Mouse (Mus musculus): ENCODE data around the gene Rps19bp1.

The Rps19bp1 gene

DNA sequence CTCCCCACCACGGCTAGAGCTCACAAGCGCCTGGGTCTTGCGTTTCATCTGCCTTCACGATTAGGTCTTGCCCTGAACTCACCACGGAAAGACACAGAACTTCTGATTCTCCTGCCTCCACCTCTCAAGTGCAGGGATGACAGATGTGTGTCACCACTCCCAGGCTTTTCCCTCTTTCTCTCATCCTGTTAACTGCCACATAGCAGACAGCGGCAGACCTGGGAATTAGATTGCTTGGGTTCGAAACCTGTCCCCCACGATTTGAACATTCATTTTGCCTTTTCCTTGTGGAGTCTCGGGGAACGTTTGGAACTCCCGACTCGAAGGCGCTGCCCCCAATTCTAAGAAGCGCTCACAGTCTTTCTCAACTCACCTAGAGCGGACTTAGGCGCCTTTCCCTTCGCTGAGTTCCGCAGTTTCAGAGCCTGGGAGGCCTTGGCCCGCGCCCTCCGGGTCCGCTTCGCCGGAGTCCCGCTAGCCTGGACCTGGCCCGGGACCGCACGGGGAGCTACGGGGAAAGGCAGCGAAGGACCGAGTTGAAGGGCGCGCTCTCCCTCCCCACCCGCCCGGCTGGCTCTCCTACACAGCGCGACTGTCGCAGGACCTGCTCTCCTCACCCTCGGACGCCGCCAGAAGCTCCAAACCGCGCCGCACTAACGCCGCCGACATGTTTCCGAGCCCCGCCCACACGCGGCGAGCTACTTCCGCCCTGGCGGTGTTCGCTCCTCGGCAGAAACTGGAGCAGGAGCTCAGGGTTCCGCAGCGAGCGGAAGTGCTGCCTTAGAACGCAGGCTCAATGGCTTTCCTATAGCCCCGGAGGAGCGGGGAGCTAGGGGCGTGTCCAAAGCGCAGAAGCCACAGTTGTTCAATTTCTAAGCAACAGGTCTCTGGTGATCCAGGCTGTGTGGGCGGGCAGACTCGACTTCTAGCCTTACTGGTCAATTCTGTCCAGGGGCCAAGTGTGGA lies at the start of gene Rps19bp1:
TSS of gene Rps19bp1 (minus strand) at position 706 of the 966 bp plus-strand sequence.
- in situ Hi-C loops (cut with MboI, MseI): no loop called here

- in situ Hi-C loops (cut with MboI, MseI): no loop called here
These were observed 42.0 kb upstream of the Rps19bp1 start for GRCm38 (mm10) chr15:80306146-80306545.

- in situ Hi-C loops (cut with MboI, MseI): no loop called here
These were observed 40.1 kb upstream of the Rps19bp1 start for GRCm38 (mm10) chr15:80304188-80304587.

- in situ Hi-C loops (cut with MboI, MseI): no loop called here
These were observed 39.7 kb upstream of the Rps19bp1 start for GRCm38 (mm10) chr15:80303779-80304178.

DNA sequence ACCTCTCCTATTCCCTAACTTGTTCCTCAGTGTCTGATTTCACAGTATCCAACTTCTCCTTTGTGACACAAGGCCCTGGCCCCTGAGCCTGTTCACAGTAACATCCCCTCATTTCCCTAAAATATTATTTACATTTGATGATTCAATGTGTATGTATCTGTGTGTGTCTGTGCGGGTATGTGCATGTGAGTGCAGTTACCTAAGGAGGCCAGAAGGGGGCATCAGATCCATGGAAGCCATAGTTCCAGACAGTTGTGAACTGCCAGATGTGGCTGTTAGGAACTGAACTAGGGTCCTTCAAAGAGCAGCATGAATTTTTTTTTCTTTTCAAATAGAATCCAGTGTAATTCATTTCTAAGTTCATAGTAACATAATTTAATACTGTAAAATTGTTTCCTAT lies 33.0 kb upstream of the Rps19bp1 start:
- in situ Hi-C loops (cut with MboI, MseI): no loop called here

DNA sequence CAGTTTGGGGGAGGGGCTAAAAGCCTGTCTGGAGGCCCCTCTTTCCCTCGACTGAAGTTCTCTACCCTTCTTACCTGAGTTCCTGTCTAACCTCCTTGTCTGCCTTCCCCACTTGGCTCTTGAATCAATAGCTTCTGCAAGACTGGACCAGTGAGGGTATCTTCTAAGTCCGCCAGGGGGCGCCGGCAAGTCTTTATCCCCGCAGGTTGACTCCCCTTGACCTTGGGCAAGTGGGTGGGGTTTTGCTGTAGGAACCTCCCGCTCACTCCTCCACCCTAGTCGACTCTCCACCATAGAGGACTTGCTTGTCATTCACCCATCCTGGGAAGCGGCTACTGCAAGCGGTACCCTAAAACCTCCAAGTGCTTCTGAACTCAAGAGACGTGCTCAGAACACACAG lies 25.3 kb upstream of the Rps19bp1 start:
- in situ Hi-C loops (cut with MboI, MseI): no loop called here

DNA sequence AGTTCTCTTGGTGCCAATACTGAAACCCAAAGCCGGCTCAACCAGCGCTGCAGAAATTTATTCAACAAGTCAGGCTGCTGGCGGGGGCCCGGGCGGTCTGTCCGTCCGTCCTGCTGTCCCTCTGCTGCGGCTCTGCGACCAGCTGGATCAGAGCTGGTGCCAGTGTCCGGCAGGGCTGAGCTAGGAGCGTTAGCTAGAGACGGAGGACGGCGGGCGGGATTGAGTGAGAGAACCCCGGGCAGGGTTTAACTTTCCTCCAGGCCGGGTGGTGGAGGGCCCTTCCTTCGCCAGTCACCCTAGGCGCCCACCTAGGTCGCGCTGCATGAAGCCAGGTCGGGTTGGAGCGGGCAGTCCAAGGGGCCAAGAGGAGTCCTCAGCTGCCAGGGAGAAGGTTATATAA lies 23.9 kb upstream of the Rps19bp1 start:
- in situ Hi-C loops (cut with MboI, MseI): no loop called here

- in situ Hi-C loops (cut with MboI, MseI): no loop called here
These were observed 22.8 kb upstream of the Rps19bp1 start, which contains the start of gene Cacna1i for GRCm38 (mm10) chr15:80286851-80287415. Gene Cacna1i, plus strand, starts transcription at chr15:80287238.

DNA sequence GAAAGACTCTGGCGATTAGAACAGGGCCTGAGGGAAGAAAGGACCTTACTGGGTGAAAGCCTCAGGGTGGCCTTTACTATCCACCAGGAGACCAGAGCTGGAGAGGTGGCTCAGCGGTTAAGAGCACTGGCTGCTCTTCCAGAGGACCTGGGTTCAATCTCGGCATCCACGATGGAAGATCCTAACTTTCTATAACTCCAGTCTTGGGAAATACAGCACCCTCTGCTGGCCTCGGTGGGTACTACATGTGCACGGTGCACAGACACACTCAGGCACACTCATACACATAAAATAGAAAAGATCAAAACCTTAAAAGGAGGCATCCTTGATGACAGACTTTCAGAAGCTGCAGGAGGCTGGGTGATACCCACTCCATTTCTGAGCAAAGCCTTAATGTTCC lies 16.5 kb upstream of the Rps19bp1 start:
- in situ Hi-C loops (cut with MboI, MseI): loop anchor here (5.0 kb wide), 1 partner anchor 417 kb away; no protein-coding TSS in a partner anchor

DNA sequence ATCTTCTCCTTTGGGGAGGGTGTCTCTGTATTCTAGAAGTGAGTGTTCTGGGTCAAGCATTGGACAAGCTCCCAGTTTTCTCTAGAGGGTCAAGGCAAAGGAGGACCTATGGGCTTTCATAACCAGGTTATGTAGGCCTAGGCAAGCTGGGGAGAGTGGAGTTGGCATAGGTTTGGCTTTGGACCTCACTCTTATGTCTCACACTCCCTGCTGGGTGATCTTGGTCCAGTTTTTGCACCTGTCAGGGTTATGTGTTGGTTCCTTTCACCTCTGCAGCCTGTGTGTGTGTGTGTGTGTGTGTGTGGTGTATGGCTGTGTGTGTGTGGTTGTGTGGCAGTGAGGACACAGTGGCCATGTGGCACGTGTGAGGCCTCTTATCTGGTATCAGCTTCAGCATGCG lies 14.9 kb upstream of the Rps19bp1 start:
- in situ Hi-C loops (cut with MboI, MseI): no loop called here

- in situ Hi-C loops (cut with MboI, MseI): no loop called here
These were observed 14.1 kb upstream of the Rps19bp1 start for GRCm38 (mm10) chr15:80278121-80278759.

DNA sequence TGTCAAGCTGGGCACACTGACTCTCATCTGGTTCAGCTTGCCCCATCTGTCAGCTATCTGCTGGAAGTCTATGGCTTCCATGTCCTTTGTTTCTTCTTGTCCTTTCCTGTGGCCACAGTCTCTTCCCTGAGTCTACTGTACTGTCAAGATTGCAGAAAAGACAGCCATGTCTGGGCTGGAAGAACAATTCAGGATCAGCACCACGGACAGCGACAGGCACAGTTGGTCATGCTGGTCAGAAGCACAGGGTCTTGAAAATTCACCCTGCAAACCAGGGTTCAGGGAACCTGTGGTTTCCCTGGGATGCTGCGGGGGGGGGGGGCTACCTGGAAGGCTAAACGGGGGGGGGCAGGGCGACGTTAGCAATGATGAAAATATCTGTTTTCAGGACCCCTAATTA lies 13.5 kb upstream of the Rps19bp1 start:
- in situ Hi-C loops (cut with MboI, MseI): no loop called here

DNA sequence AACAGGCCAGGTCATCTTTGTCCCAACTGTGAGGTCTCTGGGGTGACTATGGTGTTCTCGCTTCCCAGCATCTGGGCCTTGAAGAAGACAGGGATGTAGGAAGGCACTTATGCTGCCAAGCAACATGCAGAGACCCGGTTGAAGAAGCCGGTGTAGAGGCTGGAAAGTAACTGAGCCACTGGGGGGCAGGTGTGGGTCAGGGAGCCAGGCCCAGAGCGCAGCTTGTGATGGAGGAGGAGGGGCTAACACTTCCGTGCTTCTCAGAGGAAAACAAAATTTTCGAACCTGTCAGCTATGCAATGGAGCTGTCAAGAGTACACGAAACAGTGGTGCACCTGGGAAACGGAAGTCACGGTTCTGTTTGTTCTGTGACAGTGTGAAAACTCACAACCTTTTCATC lies 13.0 kb upstream of the Rps19bp1 start:
- in situ Hi-C loops (cut with MboI, MseI): no loop called here

GRCm38 (mm10) chr15:80271858-80272396 lies 7.8 kb upstream of the Rps19bp1 start:
- in situ Hi-C loops (cut with MboI, MseI): no loop called here

DNA sequence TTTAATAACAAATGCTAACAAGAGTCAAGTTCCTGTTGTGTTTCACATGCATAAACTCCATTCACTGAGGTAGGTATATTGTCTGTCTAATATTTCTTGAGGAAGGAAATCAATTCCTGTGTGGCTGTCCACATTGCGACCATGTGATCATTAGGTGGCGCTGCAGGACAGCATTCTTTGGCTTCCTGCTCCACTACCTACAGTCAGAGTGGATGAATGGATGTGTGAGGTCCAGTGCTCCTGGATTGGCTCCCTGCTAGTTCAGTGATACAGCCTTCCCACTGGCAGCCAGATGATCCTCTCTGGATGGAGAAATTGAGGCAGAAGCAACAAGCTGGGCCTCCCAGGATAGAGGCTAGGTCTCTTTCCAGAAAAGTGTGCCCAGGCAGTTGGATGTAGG lies 2.2 kb upstream of the Rps19bp1 start:
- in situ Hi-C loops (cut with MboI, MseI): no loop called here

- in situ Hi-C loops (cut with MboI, MseI): no loop called here
These were observed 3.0 kb downstream of the Rps19bp1 start for GRCm38 (mm10) chr15:80261100-80261499.

DNA sequence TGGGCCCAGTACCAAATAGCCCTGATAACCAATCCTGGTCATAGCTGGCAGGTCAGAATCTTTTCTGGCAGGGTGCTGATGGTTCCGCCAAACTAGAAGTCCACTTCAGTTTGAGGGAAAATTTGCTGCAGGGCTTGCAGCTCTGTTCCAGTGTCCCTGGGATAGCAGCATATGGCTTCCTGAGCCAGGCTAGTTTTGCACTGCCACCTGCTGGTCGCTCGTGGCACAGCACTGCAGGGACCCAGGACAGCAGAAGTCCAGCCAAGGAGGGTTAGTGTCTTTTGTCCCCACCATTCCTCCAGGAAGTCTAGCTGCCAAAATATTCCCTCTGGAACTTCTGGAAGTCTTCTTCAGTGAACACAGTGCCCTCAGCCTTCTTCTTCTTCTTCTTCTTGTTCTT lies 3.4 kb downstream of the Rps19bp1 start:
- in situ Hi-C loops (cut with MboI, MseI): no loop called here

DNA sequence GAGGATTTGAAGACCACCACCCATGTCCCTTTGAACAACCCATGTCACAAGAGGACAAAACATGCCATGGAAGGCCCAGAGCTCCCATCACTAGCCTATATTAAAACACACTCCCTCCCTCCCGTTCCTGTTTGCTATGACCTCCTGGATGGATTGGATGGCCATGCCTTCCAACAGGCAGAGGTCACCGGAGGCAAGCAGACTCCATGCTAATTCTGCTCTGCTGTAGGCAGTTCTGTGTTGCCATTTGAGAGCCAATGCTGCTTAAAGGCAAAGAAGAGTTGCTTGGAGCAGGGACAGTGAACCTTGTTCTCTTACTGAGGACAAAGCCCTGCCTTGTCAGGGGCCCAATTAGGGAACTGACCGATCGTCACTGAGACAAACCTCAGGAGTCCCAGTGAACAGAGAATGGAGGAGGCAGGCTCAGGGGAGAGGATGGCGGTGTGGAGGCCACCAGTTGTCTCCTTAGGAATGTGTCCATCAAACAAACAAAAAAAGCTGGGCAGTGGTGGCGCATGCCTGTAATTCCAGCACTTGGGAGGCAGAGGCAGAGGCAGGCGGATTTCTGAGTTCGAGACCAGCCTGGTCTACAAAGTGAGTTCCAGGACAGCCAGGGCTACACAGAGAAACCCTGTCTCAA lies 4.6 kb downstream of the Rps19bp1 start:
- in situ Hi-C loops (cut with MboI, MseI): no loop called here

- in situ Hi-C loops (cut with MboI, MseI): no loop called here
These were observed 5.6 kb downstream of the Rps19bp1 start for GRCm38 (mm10) chr15:80258240-80259170.

DNA sequence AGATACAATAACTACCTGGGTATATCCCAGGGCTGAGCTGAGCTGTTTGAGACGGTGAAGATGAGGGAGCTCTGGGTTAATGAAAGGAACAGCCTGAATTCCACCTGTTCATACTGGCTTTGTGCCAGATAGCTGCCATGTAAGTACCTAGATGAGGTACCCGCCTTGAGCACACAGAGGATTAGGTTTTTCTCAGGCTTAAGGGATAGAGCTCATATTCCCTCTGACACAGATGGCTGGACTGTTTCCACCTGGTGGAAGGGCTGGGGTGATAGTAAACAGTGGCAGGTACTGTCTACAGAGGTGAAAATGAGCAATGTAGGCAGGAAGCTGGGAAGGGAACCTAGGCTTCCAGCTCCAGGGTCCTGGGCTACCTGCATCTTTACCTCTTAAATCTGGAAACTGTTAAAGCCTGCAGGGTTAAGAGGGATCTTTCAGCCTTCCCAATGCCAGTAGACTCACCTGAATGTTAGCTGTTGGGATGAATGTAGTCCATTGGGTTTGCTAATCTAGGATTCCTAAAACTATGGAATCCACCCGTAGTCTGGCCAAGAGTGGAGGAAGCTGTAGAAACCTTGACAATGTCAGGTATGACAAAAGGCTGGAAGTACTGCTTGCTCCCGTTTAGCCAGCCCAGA lies 6.4 kb downstream of the Rps19bp1 start:
- in situ Hi-C loops (cut with MboI, MseI): no loop called here
